Comparison of ENCODE assay signal across 8 mouse cellular contexts in the genomic region with DNA sequence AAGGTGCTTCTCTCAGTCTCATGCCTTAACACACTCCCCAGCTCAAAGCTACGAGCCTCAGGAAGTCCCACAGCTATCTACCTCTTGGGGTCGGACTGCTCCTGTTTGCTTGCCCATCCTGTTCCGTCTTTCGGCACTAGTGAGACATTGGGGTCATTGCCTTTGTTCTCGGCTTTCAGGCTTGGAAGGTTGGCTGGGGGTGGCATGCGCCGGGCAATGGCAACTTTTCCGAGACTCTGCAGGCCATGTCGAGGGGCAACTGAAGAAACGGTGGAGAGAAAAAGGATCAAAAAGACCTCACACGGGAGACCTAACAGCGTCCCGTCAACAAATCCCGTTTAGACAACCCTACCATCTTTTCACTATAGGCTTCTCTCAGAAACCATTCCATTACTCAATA. TPM values are rescaled to one million over a fixed set of nuclear protein-coding genes. Genes with fewer than 3 reads are reported as not detected.
A peak's percentile ranks its signal among the peaks of the same experiment; 100 is the strongest.
DNase-seq lines count a peak whose midpoint lies in the region; ATAC-seq and TF ChIP-seq lines count a peak whose summit lies in the region.

No protein-coding gene starts in this region.

- no peak for TF ChIP-seq CTCF in kidney, adult 2 months (conservative IDR thresholded peaks at IDR 0.05; ENCODE audit: insufficient read depth, insufficient read length, low read depth, low read length)

- no peak for TF ChIP-seq POLR2A in kidney, adult 2 months (IDR thresholded peaks at IDR 0.05; ENCODE audit: low read depth, low read length)

- peak overlapping the region; percentile 94 for H3K4me2 ChIP-seq in embryonic facial prominence, embryonic 13.5 days
- peak overlapping the region; percentile 99 for H3K4me2 ChIP-seq in hindbrain, embryonic 16.5 days (ENCODE audit: low read length)
- H3K4me2 ChIP-seq in midbrain, embryonic 16.5 days (ENCODE audit: low read length), result peak overlapping the region; percentile 71

- no peaks in the 10 kb centered on the region for H3K27me3 ChIP-seq in kidney, adult 2 months (replicated peaks; ENCODE audit: control insufficient read depth, insufficient read depth, low read length)
- no peaks in the 10 kb centered on the region for H3K27me3 ChIP-seq in embryonic facial prominence, embryonic 13.5 days
- no peaks in the 10 kb centered on the region for H3K27me3 ChIP-seq in hindbrain, embryonic 16.5 days (replicated peaks; ENCODE audit: control insufficient read depth, insufficient read depth, low read length)
- H3K27me3 ChIP-seq in midbrain, embryonic 16.5 days (ENCODE audit: control insufficient read depth, insufficient read depth, low read depth, low read length), result no peaks in the 10 kb centered on the region

- 34% methylated on average over 14 of the region's 14 CpGs for WGBS in kidney, adult 2 months
- WGBS in embryonic facial prominence, embryonic 13.5 days, result 74% methylated on average over 14 of the region's 14 CpGs
- WGBS in hindbrain, embryonic 16.5 days, result 74% methylated on average over 14 of the region's 14 CpGs
- 57% methylated on average over 14 of the region's 14 CpGs for WGBS in midbrain, embryonic 16.5 days

- peaks cover 20% of the 10 kb centered on the region for H3K4me1 ChIP-seq in kidney, adult 2 months (ENCODE audit: control insufficient read depth, insufficient read depth, low read length)
- peaks cover 27% of the 10 kb centered on the region for H3K4me1 ChIP-seq in embryonic facial prominence, embryonic 13.5 days
- peaks cover 27% of the 10 kb centered on the region for H3K4me1 ChIP-seq in hindbrain, embryonic 16.5 days (ENCODE audit: control insufficient read depth, insufficient read depth, low read depth, low read length)
- peaks cover 29% of the 10 kb centered on the region for H3K4me1 ChIP-seq in midbrain, embryonic 16.5 days (ENCODE audit: control insufficient read depth, insufficient read depth, low read length)

- no peak for ATAC-seq in embryonic facial prominence, embryonic 13.5 days (ENCODE audit: insufficient number of reproducible peaks, insufficient read depth, low FRiP score, low TSS enrichment, low read depth)
- no peak for ATAC-seq in hindbrain, embryonic 16.5 days
- ATAC-seq in midbrain, embryonic 16.5 days, result no peak

- no peak for DNase-seq in kidney, adult 2 months
- no peak for DNase-seq in kidney, adult 9 months
- no peak for DNase-seq in frontal cortex, postnatal 25 days (ENCODE audit: low spot score in 2 of 2)
- DNase-seq in cerebellum, adult 18-20 months, result no peak
- no peak for DNase-seq in gastrocnemius, postnatal 10 days

- peaks cover 11% of the 10 kb centered on the region for H3K36me3 ChIP-seq in kidney, adult 2 months (ENCODE audit: control insufficient read depth, insufficient read depth, low read length)
- H3K36me3 ChIP-seq in embryonic facial prominence, embryonic 13.5 days, result peaks cover 59% of the 10 kb centered on the region
- peaks cover 47% of the 10 kb centered on the region for H3K36me3 ChIP-seq in hindbrain, embryonic 16.5 days (ENCODE audit: control insufficient read depth, insufficient read depth, low read length)
- H3K36me3 ChIP-seq in midbrain, embryonic 16.5 days (ENCODE audit: control insufficient read depth, insufficient read depth, low read length), result peaks cover 41% of the 10 kb centered on the region

- H3K27ac ChIP-seq in kidney, adult 2 months (ENCODE audit: insufficient read depth, low read depth, low read length), result no peak overlapping the region
- H3K27ac ChIP-seq in embryonic facial prominence, embryonic 13.5 days, result no peak overlapping the region
- no peak overlapping the region for H3K27ac ChIP-seq in hindbrain, embryonic 16.5 days (ENCODE audit: low read depth, low read length)
- no peak overlapping the region for H3K27ac ChIP-seq in midbrain, embryonic 16.5 days (ENCODE audit: low read length)

- peak overlapping the region; percentile 100 for H3K9ac ChIP-seq in embryonic facial prominence, embryonic 13.5 days
- H3K9ac ChIP-seq in hindbrain, embryonic 16.5 days (ENCODE audit: low read depth, low read length), result peak overlapping the region; percentile 41
- H3K9ac ChIP-seq in midbrain, embryonic 16.5 days (ENCODE audit: low read depth, low read length), result peak overlapping the region; percentile 100

- 0 out of 2 replicates have a peak overlapping the region, but pooled peaks have one; percentile 23 for H3K4me3 ChIP-seq in kidney, adult 2 months (ENCODE audit: insufficient read depth, low read depth, low read length)
- peak overlapping the region; percentile 99 for H3K4me3 ChIP-seq in embryonic facial prominence, embryonic 13.5 days
- no peak overlapping the region for H3K4me3 ChIP-seq in hindbrain, embryonic 16.5 days (ENCODE audit: low read length)
- H3K4me3 ChIP-seq in midbrain, embryonic 16.5 days (ENCODE audit: low read depth, low read length), result peak overlapping the region; percentile 99

- no peaks in the 10 kb centered on the region for H3K9me3 ChIP-seq in embryonic facial prominence, embryonic 13.5 days
- H3K9me3 ChIP-seq in hindbrain, embryonic 16.5 days (ENCODE audit: control insufficient read depth, low read length), result no peaks in the 10 kb centered on the region
- H3K9me3 ChIP-seq in midbrain, embryonic 16.5 days (replicated peaks; ENCODE audit: control insufficient read depth, low read length, poor library complexity, severe bottlenecking), result no peaks in the 10 kb centered on the region

RNA-seq across cellular contexts. Expression of a gene that starts 2.6 kb away (rescaled TPM):
- 237 and 272 TPM in 2 replicates for polyA plus RNA-seq in kidney, adult 2 months (2012; rRNA removed)
- 193 and 244 TPM in 2 replicates for polyA plus RNA-seq in embryonic facial prominence, embryonic 13.5 days (2015; fragmentation: Nextera tagmentation; extraction: Ambion mirVana)
- polyA plus RNA-seq in hindbrain, embryonic 16.5 days (2015; fragmentation: Nextera tagmentation; extraction: Ambion mirVana), result 138 and 153 TPM in 2 replicates
- polyA plus RNA-seq in midbrain, embryonic 16.5 days (2015; fragmentation: Nextera tagmentation; extraction: Ambion mirVana), result 148 and 167 TPM in 2 replicates
- total RNA-seq in gastrocnemius, postnatal 10 days (2021), result 100 to 1,000 TPM; 128 to 149 TPM

RNA-seq across cellular contexts. Expression of a gene that starts 13.7 kb away (rescaled TPM):
- 0.65 and 2.6 TPM in 2 replicates for polyA plus RNA-seq in kidney, adult 2 months (2012; rRNA removed)
- 8.1 and 9.8 TPM in 2 replicates for polyA plus RNA-seq in embryonic facial prominence, embryonic 13.5 days (2015; fragmentation: Nextera tagmentation; extraction: Ambion mirVana)
- 5.6 and 10.1 TPM in 2 replicates for polyA plus RNA-seq in hindbrain, embryonic 16.5 days (2015; fragmentation: Nextera tagmentation; extraction: Ambion mirVana)
- polyA plus RNA-seq in midbrain, embryonic 16.5 days (2015; fragmentation: Nextera tagmentation; extraction: Ambion mirVana), result 6.2 and 6.9 TPM in 2 replicates
- total RNA-seq in gastrocnemius, postnatal 10 days (2021), result 1 to 10 TPM; 2.4 to 2.6 TPM

RNA-seq across cellular contexts. Expression of a gene that starts 26.1 kb away (rescaled TPM):
- polyA plus RNA-seq in kidney, adult 2 months (2012; rRNA removed), result 9.4 and 17.7 TPM in 2 replicates
- polyA plus RNA-seq in embryonic facial prominence, embryonic 13.5 days (2015; fragmentation: Nextera tagmentation; extraction: Ambion mirVana), result 13.1 and 16.1 TPM in 2 replicates
- polyA plus RNA-seq in hindbrain, embryonic 16.5 days (2015; fragmentation: Nextera tagmentation; extraction: Ambion mirVana), result 4.8 and 7.3 TPM in 2 replicates
- 4.7 and 5.9 TPM in 2 replicates for polyA plus RNA-seq in midbrain, embryonic 16.5 days (2015; fragmentation: Nextera tagmentation; extraction: Ambion mirVana)
- total RNA-seq in gastrocnemius, postnatal 10 days (2021), result 1 to 10 TPM; 4.6 to 5.3 TPM

RNA-seq across cellular contexts. Expression of a gene that starts 27.1 kb away (rescaled TPM):
- 145 and 160 TPM in 2 replicates for polyA plus RNA-seq in kidney, adult 2 months (2012; rRNA removed)
- polyA plus RNA-seq in embryonic facial prominence, embryonic 13.5 days (2015; fragmentation: Nextera tagmentation; extraction: Ambion mirVana), result 65.1 and 67.8 TPM in 2 replicates
- polyA plus RNA-seq in hindbrain, embryonic 16.5 days (2015; fragmentation: Nextera tagmentation; extraction: Ambion mirVana), result 50.9 and 65.2 TPM in 2 replicates
- polyA plus RNA-seq in midbrain, embryonic 16.5 days (2015; fragmentation: Nextera tagmentation; extraction: Ambion mirVana), result 70.5 and 75.7 TPM in 2 replicates
- total RNA-seq in gastrocnemius, postnatal 10 days (2021), result 100 to 1,000 TPM; 217 to 220 TPM

RNA-seq across cellular contexts. Expression of a gene that starts 30.3 kb away (rescaled TPM):
- polyA plus RNA-seq in kidney, adult 2 months (2012; rRNA removed), result 138 and 157 TPM in 2 replicates
- polyA plus RNA-seq in embryonic facial prominence, embryonic 13.5 days (2015; fragmentation: Nextera tagmentation; extraction: Ambion mirVana), result 0.28 and 8.7 TPM in 2 replicates
- polyA plus RNA-seq in hindbrain, embryonic 16.5 days (2015; fragmentation: Nextera tagmentation; extraction: Ambion mirVana), result not detected in 2 replicates
- polyA plus RNA-seq in midbrain, embryonic 16.5 days (2015; fragmentation: Nextera tagmentation; extraction: Ambion mirVana), result 0.24 and 0.29 TPM in 2 replicates
- total RNA-seq in gastrocnemius, postnatal 10 days (2021), result not detected

Comparison
In these comparisons a context has a peak if more than half of its experiments do, and no peak if none do; other contexts are left out.
1. H3K9ac ChIP-seq: peak in every context shown above with its lines; median percentile 100 in embryonic facial prominence, embryonic 13.5 days; 100 in midbrain, embryonic 16.5 days; 41 in hindbrain, embryonic 16.5 days.